Mouse (Mus musculus) liver, embryonic 16.5 days (tissue): ENCODE measurements around the gene Cpeb1. TPM values are rescaled to one million over a fixed set of nuclear protein-coding genes. Genes with fewer than 3 reads are reported as not detected.
"Not testable (repeated sequence)": the region's sequence is repeated elsewhere in the genome, so short reads cannot be mapped to it uniquely, and the experiment has no call there.

Experiments
- ATAC-seq: fragments of 200-750 bp; cut with Nextera tagmentation; 2 replicates; pipeline ENCODE4 v1.8.0; 2017; ENCODE audit warnings: low read depth, mild to moderate bottlenecking, moderate number of reproducible peaks, moderate library complexity
- H3K27ac ChIP-seq: fragments of 300-500 bp; sonication (generic); 2 replicates; pipeline ENCODE4 v1.5.1; 2014; ENCODE audit warnings: mild to moderate bottlenecking, low read length
- H3K27me3 ChIP-seq: fragments of 300-500 bp; sonication (generic); 2 replicates; pipeline ENCODE4 v1.6.1; 2014; ENCODE audit warnings: low read depth, low read length, mixed read lengths; ENCODE audit not compliant: control insufficient read depth, insufficient read depth
- H3K36me3 ChIP-seq: fragments of 300-500 bp; sonication (generic); 2 replicates; pipeline ENCODE4 v1.6.1; 2014; ENCODE audit warnings: mild to moderate bottlenecking; ENCODE audit not compliant: control insufficient read depth, insufficient read depth
- H3K4me1 ChIP-seq: fragments of 300-500 bp; sonication (generic); 2 replicates; pipeline ENCODE4 v1.6.1; 2014; ENCODE audit warnings: low read depth, low read length, mixed read lengths; ENCODE audit not compliant: control insufficient read depth
- H3K4me2 ChIP-seq: fragments of 300-500 bp; sonication (generic); 2 replicates; pipeline ENCODE4 v1.6.1; 2014; ENCODE audit warnings: low read depth, low read length, mixed read lengths
- H3K4me3 ChIP-seq: fragments of 300-500 bp; sonication (generic); 2 replicates; pipeline ENCODE4 v1.5.1; 2014; ENCODE audit warnings: low read depth, mild to moderate bottlenecking, low read length
- H3K9ac ChIP-seq: fragments of 300-500 bp; sonication (generic); 2 replicates; pipeline ENCODE4 v1.6.1; 2014; ENCODE audit warnings: low read depth, low read length
- H3K9me3 ChIP-seq: fragments of 300-500 bp; sonication (generic); replicated peaks from 2 replicates; pipeline ENCODE4 v1.6.1; 2016; ENCODE audit warnings: low read length; ENCODE audit not compliant: control insufficient read depth
- WGBS: fragments of 180-500 bp; shearing (Covaris S2); extraction: QIAGEN DNeasy Blood & Tissue Kit; methylation state at CpG from one replicate; pipeline ENCODE4 v1.1.7; 2014; ENCODE audit not compliant: insufficient replicate concordance; 5-methylcytosine and 5-hydroxymethylcytosine counted together
- polyA plus RNA-seq: library from polyadenylated mRNA; unstranded; fragments of >200 nt; fragmentation: Nextera tagmentation; extraction: Ambion mirVana; gene quantifications from 2 replicates; pipeline ENCODE4 v1.2.1, GENCODE M21; 2015

Gene Cpeb1
- polyA plus RNA-seq, 1 experiment from 2014 or later = not detected

GRCm38 (mm10) chr7:81478261-81478660, 23.0 kb upstream of the Cpeb1 start:
- peaks cover 13% of the 10 kb centered on the region for H3K27me3 ChIP-seq
- H3K4me1 ChIP-seq, H3K36me3 ChIP-seq, H3K9me3 ChIP-seq, H3K27ac ChIP-seq, H3K4me3 ChIP-seq, H3K9ac ChIP-seq, H3K4me2 ChIP-seq, ATAC-seq: not testable (repeated sequence)

DNA sequence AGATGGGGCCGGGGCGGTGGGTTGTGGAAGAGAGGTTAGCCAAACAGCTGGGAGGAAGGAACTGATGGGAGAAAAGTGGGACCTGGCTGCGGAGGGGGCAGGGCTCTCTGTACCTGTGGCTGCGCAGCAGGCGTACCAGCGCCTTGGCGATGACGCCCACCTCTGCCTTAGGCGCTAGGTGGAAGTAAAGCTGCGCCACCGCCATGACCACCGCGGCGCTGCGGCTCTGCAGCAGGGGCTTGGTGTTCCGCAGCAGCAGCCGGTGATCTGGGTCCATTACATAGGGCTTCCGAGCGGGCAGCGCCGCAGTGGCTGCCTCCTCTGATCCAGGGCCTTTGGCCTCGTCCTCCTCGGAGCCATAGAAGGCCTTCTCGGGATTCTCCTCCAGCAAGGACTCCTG, 21.6 kb upstream of the Cpeb1 start:
- Histone ChIP-seq H3K9ac (no peak overlapping the region), H3K27ac (no peak overlapping the region), H3K27me3 (peaks cover 13% of the 10 kb centered on the region), H3K9me3 (no peaks in the 10 kb centered on the region), H3K4me2 (no peak overlapping the region), H3K4me3 (no peak overlapping the region), H3K4me1 (no peaks in the 10 kb centered on the region), H3K36me3 (no peaks in the 10 kb centered on the region)
- no peak for ATAC-seq
- WGBS = 5% methylated on average over 24 of the region's 24 CpGs

GRCm38 (mm10) chr7:81475221-81475620, 20.0 kb upstream of the Cpeb1 start:
- WGBS = 48% methylated on average over 3 of the region's 3 CpGs
- ATAC-seq = no peak
- H3K27ac ChIP-seq = no peak overlapping the region
- H3K9ac ChIP-seq = no peak overlapping the region
- no peak overlapping the region for H3K4me2 ChIP-seq
- H3K36me3 ChIP-seq = no peaks in the 10 kb centered on the region
- H3K9me3 ChIP-seq = no peaks in the 10 kb centered on the region
- H3K27me3 ChIP-seq = peaks cover 13% of the 10 kb centered on the region
- no peak overlapping the region for H3K4me3 ChIP-seq
- no peaks in the 10 kb centered on the region for H3K4me1 ChIP-seq

GRCm38 (mm10) chr7:81464906-81465450, 9.7 kb upstream of the Cpeb1 start:
- 35% methylated on average over 9 of the region's 9 CpGs for WGBS
- Histone ChIP-seq H3K4me1 (no peaks in the 10 kb centered on the region), H3K36me3 (no peaks in the 10 kb centered on the region), H3K4me3 (no peak overlapping the region), H3K9me3 (no peaks in the 10 kb centered on the region), H3K27ac (no peak overlapping the region), H3K4me2 (no peak overlapping the region), H3K9ac (no peak overlapping the region), H3K27me3 (no peaks in the 10 kb centered on the region)
- ATAC-seq = no peak

DNA sequence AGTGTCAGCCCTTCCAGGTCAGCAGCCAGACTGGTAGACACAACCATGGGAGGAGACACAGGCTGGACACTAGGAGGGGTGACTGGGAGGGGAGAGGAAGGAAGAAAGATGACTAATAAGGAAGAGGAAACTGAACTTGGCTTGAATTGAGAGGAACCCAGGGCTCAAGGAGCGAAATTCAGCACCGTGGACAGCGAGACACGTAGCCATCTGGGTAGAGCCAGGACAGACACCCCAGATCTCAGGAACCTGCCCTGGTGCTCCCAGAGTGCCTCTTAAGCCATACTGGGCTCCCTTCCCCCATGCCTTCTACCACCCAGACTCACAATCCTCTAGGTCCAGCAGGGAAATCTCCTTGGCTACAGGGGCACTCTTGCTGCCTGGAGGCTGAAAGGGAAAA, 8.9 kb upstream of the Cpeb1 start:
- Histone ChIP-seq H3K9me3 (no peaks in the 10 kb centered on the region), H3K27ac (no peak overlapping the region), H3K4me2 (no peak overlapping the region), H3K9ac (no peak overlapping the region), H3K4me1 (no peaks in the 10 kb centered on the region), H3K4me3 (no peak overlapping the region), H3K36me3 (no peaks in the 10 kb centered on the region), H3K27me3 (no peaks in the 10 kb centered on the region)
- WGBS = 3% methylated on average over 4 of the region's 4 CpGs
- no peak for ATAC-seq

DNA sequence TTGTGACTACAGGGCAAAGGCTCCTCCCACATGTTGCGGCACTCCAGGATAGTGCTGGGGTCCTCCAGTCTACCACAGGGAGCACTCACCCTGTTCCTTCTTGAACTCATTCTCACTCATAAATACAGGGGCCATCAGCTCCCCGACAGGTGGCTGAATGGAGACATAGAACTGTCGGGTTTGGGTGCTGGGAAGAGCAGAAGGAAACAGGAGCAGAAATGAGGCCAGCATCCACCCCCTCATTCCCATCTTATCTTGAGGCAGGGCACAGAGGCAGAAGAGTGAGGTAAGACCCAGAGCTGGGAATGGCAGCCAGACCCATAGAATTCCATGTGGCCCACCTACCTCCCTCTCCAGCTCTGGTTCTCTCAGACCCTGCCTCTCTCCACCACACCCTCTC, 7.5 kb upstream of the Cpeb1 start:
- 48% methylated on average over 3 of the region's 3 CpGs for WGBS
- no peaks in the 10 kb centered on the region for H3K27me3 ChIP-seq

GRCm38 (mm10) chr7:81454331-81455039, 780 bp downstream of the Cpeb1 start:
- H3K9ac ChIP-seq = no peak overlapping the region
- peaks cover 11% of the 10 kb centered on the region; the same call in 1 of the 2 replicates for H3K4me1 ChIP-seq
- H3K36me3 ChIP-seq = no peaks in the 10 kb centered on the region
- H3K4me3 ChIP-seq = peak overlapping the region; percentile 52
- 1% methylated on average over 61 of the region's 87 CpGs for WGBS
- H3K9me3 ChIP-seq = no peaks in the 10 kb centered on the region
- ATAC-seq = peak; percentile 19; the same call in 1 of the 2 replicates
- H3K4me2 ChIP-seq = peak overlapping the region; percentile 65
- no peak overlapping the region for H3K27ac ChIP-seq
- peaks cover 55% of the 10 kb centered on the region for H3K27me3 ChIP-seq

More for the DNA sequence above, 7.5 kb upstream of the Cpeb1 start:
- Histone ChIP-seq H3K4me3 (no peak overlapping the region), H3K27ac (no peak overlapping the region), H3K4me2 (no peak overlapping the region), H3K36me3 (no peaks in the 10 kb centered on the region), H3K4me1 (no peaks in the 10 kb centered on the region), H3K9ac (no peak overlapping the region), H3K9me3 (no peaks in the 10 kb centered on the region)
- ATAC-seq = no peak

GRCm38 (mm10) chr7:81453443-81454274, 1.6 kb downstream of the Cpeb1 start:
- 6% methylated on average over 78 of the region's 84 CpGs for WGBS
- peaks cover 55% of the 10 kb centered on the region for H3K27me3 ChIP-seq
- ATAC-seq = no peak

DNA sequence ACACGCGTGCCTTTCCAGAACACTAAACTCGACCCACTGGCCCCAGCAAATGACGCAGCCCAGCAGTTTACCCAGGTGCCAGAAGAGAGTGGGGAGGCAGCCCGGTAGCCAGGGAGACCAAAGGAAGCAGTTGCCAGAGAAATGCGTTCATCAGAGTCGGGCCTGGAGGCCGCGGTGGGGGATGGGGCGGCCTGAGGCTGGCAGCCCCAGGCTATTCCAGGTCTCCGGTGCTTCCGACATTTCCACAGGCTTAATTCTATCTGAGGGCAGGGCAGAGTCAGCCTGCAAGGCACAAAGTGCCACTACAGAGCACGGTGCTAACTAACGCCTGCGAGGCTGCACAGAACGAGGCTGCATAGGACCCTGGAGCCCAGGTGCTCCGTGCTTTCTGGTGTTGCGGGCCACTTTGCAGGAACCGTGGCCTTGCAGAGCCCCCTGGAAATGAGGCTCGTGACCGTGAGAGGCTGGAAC, 2.3 kb downstream of the Cpeb1 start:
- WGBS = 8% methylated on average over 21 of the region's 21 CpGs
- Histone ChIP-seq H3K4me2 (no peak overlapping the region), H3K4me1 (peaks cover 11% of the 10 kb centered on the region; the same call in 1 of the 2 replicates), H3K4me3 (no peak overlapping the region), H3K9me3 (no peaks in the 10 kb centered on the region), H3K36me3 (no peaks in the 10 kb centered on the region), H3K27me3 (peaks cover 55% of the 10 kb centered on the region), H3K27ac (no peak overlapping the region), H3K9ac (no peak overlapping the region)
- ATAC-seq = no peak

More at GRCm38 (mm10) chr7:81453443-81454274, 1.6 kb downstream of the Cpeb1 start:
- no peaks in the 10 kb centered on the region for H3K9me3 ChIP-seq
- H3K4me1 ChIP-seq = peaks cover 11% of the 10 kb centered on the region; the same call in 1 of the 2 replicates
- H3K4me3 ChIP-seq = peak overlapping the region; percentile 52
- no peaks in the 10 kb centered on the region for H3K36me3 ChIP-seq
- no peak overlapping the region for H3K27ac ChIP-seq
- H3K9ac ChIP-seq = no peak overlapping the region
- H3K4me2 ChIP-seq = peak overlapping the region; percentile 65
